Mouse (Mus musculus): Measurements from ENCODE around the gene Kif5a. TPM values are rescaled to one million over a fixed set of nuclear protein-coding genes. Genes with fewer than 3 reads are reported as not detected.

The Kif5a gene
- polyA plus RNA-seq, 1 experiment from 2014 or later = 115 TPM

- H3K27ac ChIP-seq (ENCODE audit: low read depth, low read length) = no peak overlapping the region
- no peaks in the 10 kb centered on the region for H3K9me3 ChIP-seq (ENCODE audit: control insufficient read depth, low read length)
- WGBS = 95% methylated on average over 16 of the region's 16 CpGs
- H3K36me3 ChIP-seq (ENCODE audit: control insufficient read depth, insufficient read depth, low read length) = peaks cover 43% of the 10 kb centered on the region
- H3K4me1 ChIP-seq (ENCODE audit: control insufficient read depth, insufficient read depth, low read depth, low read length) = peaks cover 2% of the 10 kb centered on the region
- H3K27me3 ChIP-seq (replicated peaks; ENCODE audit: control insufficient read depth, insufficient read depth, low read length) = no peaks in the 10 kb centered on the region
- no peak overlapping the region for H3K9ac ChIP-seq (ENCODE audit: low read depth, low read length)
- H3K4me3 ChIP-seq (ENCODE audit: low read length) = no peak overlapping the region
- ATAC-seq = no peak
- no peak overlapping the region for H3K4me2 ChIP-seq (ENCODE audit: low read length)
These were observed 34.1 kb upstream of the Kif5a start for GRCm38 (mm10) chr10:127297015-127297871.

DNA sequence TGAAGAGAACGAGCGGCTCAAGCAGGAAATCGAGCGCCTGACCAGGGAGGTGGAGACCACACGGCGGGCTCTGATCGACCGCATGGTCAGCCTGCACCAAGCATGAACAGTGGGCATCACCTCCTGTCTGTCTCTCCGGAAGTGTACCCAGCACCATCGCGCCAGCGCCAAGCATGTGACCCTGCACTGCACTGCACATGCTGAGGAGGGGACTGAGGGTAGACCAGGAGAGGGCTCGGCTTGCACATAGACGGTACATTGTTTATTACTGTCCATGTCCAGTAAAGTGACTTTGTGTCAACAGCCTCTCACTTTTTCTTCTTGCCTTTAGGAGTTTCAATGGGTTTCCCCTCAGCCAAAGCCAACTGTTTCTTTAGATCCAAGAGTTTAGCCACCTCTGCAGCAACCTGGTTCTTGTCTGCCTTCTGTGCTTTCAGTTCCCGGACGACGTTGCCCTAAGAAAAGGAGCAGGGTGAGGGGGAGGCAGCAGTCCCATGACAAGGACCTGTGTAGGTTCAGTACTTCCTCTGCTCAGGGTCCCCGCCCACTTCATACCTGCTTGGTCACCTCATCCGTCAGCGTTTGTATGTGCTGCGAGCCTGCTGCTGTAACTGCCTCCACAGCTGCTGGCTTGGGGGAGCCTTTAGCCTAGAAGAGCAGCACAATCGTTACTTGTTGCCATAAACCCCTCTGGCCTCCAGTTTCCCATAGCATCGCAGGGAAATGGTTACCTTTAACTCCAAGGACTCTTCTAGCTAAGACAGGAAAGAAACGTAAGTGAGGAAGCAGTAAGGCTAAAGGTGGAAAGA, 33.0 kb upstream of the Kif5a start:
- ATAC-seq = no peak
- H3K4me1 ChIP-seq (ENCODE audit: control insufficient read depth, insufficient read depth, low read depth, low read length) = peaks cover 12% of the 10 kb centered on the region
- H3K9me3 ChIP-seq (ENCODE audit: control insufficient read depth, low read length) = no peaks in the 10 kb centered on the region
- WGBS = 92% methylated on average over 24 of the region's 24 CpGs
- H3K9ac ChIP-seq (ENCODE audit: low read depth, low read length) = no peak overlapping the region
- no peak overlapping the region for H3K4me2 ChIP-seq (ENCODE audit: low read length)
- H3K36me3 ChIP-seq (ENCODE audit: control insufficient read depth, insufficient read depth, low read length) = peaks cover 35% of the 10 kb centered on the region
- no peaks in the 10 kb centered on the region for H3K27me3 ChIP-seq (replicated peaks; ENCODE audit: control insufficient read depth, insufficient read depth, low read length)
- no peak overlapping the region for H3K27ac ChIP-seq (ENCODE audit: low read depth, low read length)
- H3K4me3 ChIP-seq (ENCODE audit: low read length) = no peak overlapping the region

DNA sequence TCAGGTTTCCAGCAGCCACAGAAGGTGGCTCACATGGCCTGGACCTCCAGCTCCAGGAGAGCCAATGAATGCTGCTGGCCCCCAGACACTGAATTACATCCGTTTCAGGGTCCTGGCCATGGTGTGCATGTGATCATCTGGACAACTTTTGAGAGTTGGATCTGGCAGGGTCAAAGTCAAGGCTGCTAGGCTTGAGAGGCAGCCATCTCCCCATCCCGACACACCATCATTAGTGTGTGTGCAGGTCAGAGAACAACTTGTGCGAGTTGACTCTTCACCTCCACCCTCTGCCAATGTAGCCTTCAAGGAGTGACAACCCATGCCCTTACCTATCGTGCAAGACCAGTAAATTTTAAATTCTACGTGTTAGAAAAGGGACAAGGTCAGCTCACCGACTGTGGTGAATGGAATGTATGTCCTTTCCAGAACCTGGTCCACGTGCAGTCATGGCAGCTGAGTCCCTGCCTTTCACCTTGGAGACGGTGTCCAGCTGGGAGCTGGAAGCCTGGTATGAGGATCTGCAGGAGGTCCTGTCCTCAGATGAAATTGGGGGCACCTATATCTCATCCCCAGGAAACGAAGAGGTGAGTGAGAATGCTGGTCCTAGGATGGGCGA, 31.9 kb upstream of the Kif5a start:
- ATAC-seq = no peak
- peaks cover 35% of the 10 kb centered on the region for H3K36me3 ChIP-seq (ENCODE audit: control insufficient read depth, insufficient read depth, low read length)
- no peak overlapping the region for H3K4me3 ChIP-seq (ENCODE audit: low read length)
- H3K27ac ChIP-seq (ENCODE audit: low read depth, low read length) = no peak overlapping the region
- 93% methylated on average over 10 of the region's 10 CpGs for WGBS
- H3K9ac ChIP-seq (ENCODE audit: low read depth, low read length) = no peak overlapping the region
- peaks cover 13% of the 10 kb centered on the region for H3K4me1 ChIP-seq (ENCODE audit: control insufficient read depth, insufficient read depth, low read depth, low read length)
- no peaks in the 10 kb centered on the region for H3K9me3 ChIP-seq (ENCODE audit: control insufficient read depth, low read length)
- no peak overlapping the region for H3K4me2 ChIP-seq (ENCODE audit: low read length)
- no peaks in the 10 kb centered on the region for H3K27me3 ChIP-seq (replicated peaks; ENCODE audit: control insufficient read depth, insufficient read depth, low read length)

DNA sequence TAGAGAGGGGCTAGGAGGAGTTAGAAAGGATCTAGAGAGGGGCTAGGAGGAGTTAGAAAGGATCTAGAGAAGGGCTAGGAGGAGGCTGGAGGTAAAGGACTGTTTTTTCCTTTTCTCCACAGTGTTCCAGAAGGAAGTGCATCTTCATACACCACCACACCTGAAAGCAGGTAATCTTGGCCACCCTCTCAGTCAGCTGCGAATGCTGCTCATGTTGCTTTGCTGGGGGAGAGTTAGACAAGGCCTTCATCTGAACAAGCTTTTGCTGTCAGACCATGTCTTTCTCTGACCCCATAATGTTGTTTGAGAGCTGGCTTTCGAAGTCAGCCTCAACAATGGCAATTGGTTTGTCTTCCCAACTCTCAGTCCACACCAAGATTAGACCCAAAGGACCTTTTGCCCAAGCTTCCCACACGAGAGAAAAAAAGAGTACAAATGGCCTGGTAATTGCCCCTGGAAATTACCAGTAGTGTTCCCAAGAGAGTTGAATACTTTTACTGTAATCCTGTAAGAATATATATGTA, 30.5 kb upstream of the Kif5a start:
- H3K36me3 ChIP-seq (ENCODE audit: control insufficient read depth, insufficient read depth, low read length) = peaks cover 32% of the 10 kb centered on the region
- no peak overlapping the region for H3K4me2 ChIP-seq (ENCODE audit: low read length)
- no peaks in the 10 kb centered on the region for H3K9me3 ChIP-seq (ENCODE audit: control insufficient read depth, low read length)
- no peak overlapping the region for H3K4me3 ChIP-seq (ENCODE audit: low read length)
- H3K27me3 ChIP-seq (replicated peaks; ENCODE audit: control insufficient read depth, insufficient read depth, low read length) = no peaks in the 10 kb centered on the region
- WGBS = 86% methylated on average over 3 of the region's 3 CpGs
- H3K9ac ChIP-seq (ENCODE audit: low read depth, low read length) = no peak overlapping the region
- no peak for ATAC-seq
- no peak overlapping the region for H3K27ac ChIP-seq (ENCODE audit: low read depth, low read length)
- peaks cover 18% of the 10 kb centered on the region for H3K4me1 ChIP-seq (ENCODE audit: control insufficient read depth, insufficient read depth, low read depth, low read length)

GRCm38 (mm10) chr10:127292987-127293538, 29.9 kb upstream of the Kif5a start:
- Histone ChIP-seq H3K36me3 (ENCODE audit: control insufficient read depth, insufficient read depth, low read length) (peaks cover 31% of the 10 kb centered on the region), H3K4me3 (ENCODE audit: low read length) (no peak overlapping the region), H3K27me3 (replicated peaks; ENCODE audit: control insufficient read depth, insufficient read depth, low read length) (no peaks in the 10 kb centered on the region), H3K4me2 (ENCODE audit: low read length) (no peak overlapping the region), H3K9me3 (ENCODE audit: control insufficient read depth, low read length) (no peaks in the 10 kb centered on the region), H3K4me1 (ENCODE audit: control insufficient read depth, insufficient read depth, low read depth, low read length) (peaks cover 18% of the 10 kb centered on the region), H3K9ac (ENCODE audit: low read depth, low read length) (no peak overlapping the region), H3K27ac (ENCODE audit: low read depth, low read length) (no peak overlapping the region)
- WGBS = 90% methylated on average over 6 of the region's 6 CpGs
- ATAC-seq = no peak

GRCm38 (mm10) chr10:127291881-127292638, 28.9 kb upstream of the Kif5a start:
- Histone ChIP-seq H3K27ac (ENCODE audit: low read depth, low read length) (no peak overlapping the region; the same call in 1 of the 2 replicates), H3K4me2 (ENCODE audit: low read length) (peak overlapping the region; percentile 92), H3K27me3 (replicated peaks; ENCODE audit: control insufficient read depth, insufficient read depth, low read length) (no peaks in the 10 kb centered on the region), H3K4me1 (ENCODE audit: control insufficient read depth, insufficient read depth, low read depth, low read length) (peaks cover 28% of the 10 kb centered on the region), H3K9ac (ENCODE audit: low read depth, low read length) (peak overlapping the region; percentile 79), H3K9me3 (ENCODE audit: control insufficient read depth, low read length) (no peaks in the 10 kb centered on the region), H3K4me3 (ENCODE audit: low read length) (peak overlapping the region; percentile 76), H3K36me3 (ENCODE audit: control insufficient read depth, insufficient read depth, low read length) (peaks cover 21% of the 10 kb centered on the region)
- 54% methylated on average over 5 of the region's 5 CpGs for WGBS
- no peak for ATAC-seq

GRCm38 (mm10) chr10:127290930-127291880, 28.1 kb upstream of the Kif5a start:
- Histone ChIP-seq H3K4me3 (ENCODE audit: low read length) (peak overlapping the region; percentile 76), H3K36me3 (ENCODE audit: control insufficient read depth, insufficient read depth, low read length) (peaks cover 16% of the 10 kb centered on the region), H3K9ac (ENCODE audit: low read depth, low read length) (peak overlapping the region; percentile 79), H3K27ac (ENCODE audit: low read depth, low read length) (peak overlapping the region; percentile 98), H3K4me2 (ENCODE audit: low read length) (peak overlapping the region; percentile 92), H3K27me3 (replicated peaks; ENCODE audit: control insufficient read depth, insufficient read depth, low read length) (no peaks in the 10 kb centered on the region), H3K9me3 (ENCODE audit: control insufficient read depth, low read length) (no peaks in the 10 kb centered on the region), H3K4me1 (ENCODE audit: control insufficient read depth, insufficient read depth, low read depth, low read length) (peaks cover 36% of the 10 kb centered on the region)
- peak; percentile 63 for ATAC-seq
- WGBS = 1% methylated on average over 19 of the region's 19 CpGs
